In the genomic region with DNA sequence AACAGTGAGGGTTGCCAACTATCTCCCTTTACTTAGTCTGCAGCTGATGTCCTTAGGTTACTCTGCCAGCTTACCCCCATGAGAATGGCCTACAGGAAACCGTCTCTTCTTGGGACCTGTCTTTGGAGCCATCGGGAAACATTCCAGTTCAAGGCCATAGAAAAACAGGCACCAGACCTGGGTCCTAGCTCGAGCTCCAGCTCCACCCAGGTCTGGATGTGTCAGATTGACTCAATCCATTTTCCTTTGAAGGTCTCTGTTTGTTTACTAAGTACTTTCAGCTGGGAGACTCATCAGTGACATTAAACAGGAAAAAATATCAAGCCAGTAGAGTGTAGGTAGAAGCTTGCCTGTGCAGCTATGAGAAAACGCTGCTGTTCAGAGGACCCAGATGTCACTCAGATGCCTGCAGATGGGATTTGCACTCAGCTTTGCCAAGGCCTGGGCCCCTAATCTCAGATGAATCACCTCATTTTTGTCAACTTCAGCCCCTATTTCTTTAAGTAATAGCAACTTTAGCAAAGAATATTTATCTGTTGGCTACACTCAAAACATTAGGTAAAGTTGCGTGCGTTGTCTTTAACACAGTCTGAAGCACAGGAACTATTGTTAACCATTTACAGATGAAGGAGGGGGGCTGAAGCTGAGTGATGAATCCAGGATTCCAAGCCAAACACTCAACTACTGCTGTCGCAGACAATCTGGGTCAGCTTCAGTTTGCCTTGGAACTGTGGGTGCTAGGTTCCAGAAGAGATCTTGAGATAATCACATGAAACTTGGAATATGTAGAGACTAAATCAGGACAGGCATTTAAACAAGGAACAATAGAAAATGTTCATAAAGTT, we compare ENCODE assay signal across 27 mouse cellular contexts.
DNase-seq lines count a peak whose midpoint lies in the region; ATAC-seq lines count a peak whose summit lies in the region.
"Had no signal": no experiment of that assay in that cellular context is flagged by ENCODE, and none has a peak within 500 bp of the region (broad histone marks: within the 10 kb centered on the region; RNA-seq: fewer than 3 reads in every experiment).

No protein-coding gene starts in this region.

- H3K4me1 ChIP-seq in intestine, embryonic 14.5 days (replicated peaks; ENCODE audit: control insufficient read depth, insufficient read depth, low read length), result no peaks in the 10 kb centered on the region; the same call in 1 of the 2 replicates
- H3K4me1 ChIP-seq in intestine, embryonic 15.5 days (replicated peaks), result no peaks in the 10 kb centered on the region
- H3K4me1 ChIP-seq in kidney, embryonic 15.5 days, result 0 out of 2 replicates have a peak, but pooled peaks cover 4% of the 10 kb centered on the region
- H3K4me1 ChIP-seq: hindbrain, embryonic 10.5 days; hindbrain, embryonic 15.5 days had no signal

- H3K27me3 ChIP-seq in intestine, embryonic 14.5 days (replicated peaks; ENCODE audit: control insufficient read depth, insufficient read depth, low read length), result no peaks in the 10 kb centered on the region
- H3K27me3 ChIP-seq in intestine, embryonic 15.5 days (replicated peaks), result no peaks in the 10 kb centered on the region
- H3K27me3 ChIP-seq in kidney, embryonic 15.5 days, result no peaks in the 10 kb centered on the region
- H3K27me3 ChIP-seq: heart, embryonic 13.5 days; hindbrain, embryonic 15.5 days; limb, embryonic 13.5 days; lung, embryonic 15.5 days had no signal

- peak; percentile 7 to 15 for DNase-seq in adrenal gland, postnatal 36 days
- no peak for DNase-seq in adrenal gland, postnatal 10 days
- peak; percentile 49 for DNase-seq in intestine, embryonic 14.5 days (ENCODE audit: low spot score)
- peak; percentile 70 for DNase-seq in kidney, adult 9 months
- no peak for DNase-seq in layer of hippocampus, postnatal 10 days (ENCODE audit: low spot score in 2 of 2)
- DNase-seq: adrenal gland, postnatal 25 days; cerebellum, adult 2 months; cerebellum, postnatal 14 days; gastrocnemius, postnatal 14 days; heart, postnatal 10 days; lung, postnatal 36 days; right cerebral cortex, postnatal 25 days; thymus, postnatal 14 days had no signal

- no peak overlapping the region for H3K4me3 ChIP-seq in intestine, embryonic 14.5 days (ENCODE audit: low read depth, low read length)
- no peak overlapping the region for H3K4me3 ChIP-seq in intestine, embryonic 15.5 days (replicated peaks)
- H3K4me3 ChIP-seq in kidney, embryonic 15.5 days (replicated peaks), result no peak overlapping the region
- H3K4me3 ChIP-seq: erythroblast, embryonic 14.5 days; heart, embryonic 13.5 days; hindbrain, embryonic 10.5 days; hindbrain, embryonic 15.5 days; limb, embryonic 13.5 days; lung, embryonic 15.5 days had no signal

- ATAC-seq in intestine, embryonic 14.5 days (replicated peaks; ENCODE audit: low FRiP score, low TSS enrichment, low read depth), result no peak
- no peak for ATAC-seq in intestine, embryonic 15.5 days
- ATAC-seq in kidney, embryonic 15.5 days (replicated peaks; ENCODE audit: low FRiP score), result no peak
- ATAC-seq: forebrain, embryonic 16.5 days; inflammation-experienced regulatory T-cells, adult 6 months; midbrain, embryonic 16.5 days had no signal

- WGBS in intestine, embryonic 14.5 days, result 46% methylated on average over 7 of the region's 7 CpGs
- WGBS in intestine, embryonic 15.5 days, result 47% methylated on average over 7 of the region's 7 CpGs
- WGBS in kidney, embryonic 15.5 days, result 73% methylated on average over 7 of the region's 7 CpGs

- H3K36me3 ChIP-seq in intestine, embryonic 14.5 days (ENCODE audit: control insufficient read depth, insufficient read depth, low read length), result no peaks in the 10 kb centered on the region
- H3K36me3 ChIP-seq in intestine, embryonic 15.5 days, result no peaks in the 10 kb centered on the region
- no peaks in the 10 kb centered on the region for H3K36me3 ChIP-seq in kidney, embryonic 15.5 days
- H3K36me3 ChIP-seq: G1E; heart, embryonic 13.5 days; hindbrain, embryonic 10.5 days; hindbrain, embryonic 15.5 days; limb, embryonic 13.5 days; lung, embryonic 15.5 days had no signal

- H3K9ac ChIP-seq in intestine, embryonic 14.5 days (ENCODE audit: low read length), result no peak overlapping the region
- H3K9ac ChIP-seq in intestine, embryonic 15.5 days, result no peak overlapping the region
- H3K9ac ChIP-seq in kidney, embryonic 15.5 days, result no peak overlapping the region
- H3K9ac ChIP-seq: heart, embryonic 13.5 days; hindbrain, embryonic 15.5 days; limb, embryonic 13.5 days; lung, embryonic 15.5 days had no signal

- H3K4me2 ChIP-seq in intestine, embryonic 14.5 days (ENCODE audit: low read length), result no peak overlapping the region
- H3K4me2 ChIP-seq in intestine, embryonic 15.5 days (replicated peaks), result no peak overlapping the region
- no peak overlapping the region for H3K4me2 ChIP-seq in kidney, embryonic 15.5 days
- H3K4me2 ChIP-seq: heart, embryonic 13.5 days; hindbrain, embryonic 15.5 days; limb, embryonic 13.5 days; liver, embryonic 11.5 days; lung, embryonic 15.5 days; midbrain, embryonic 11.5 days had no signal

- no peak overlapping the region for H3K27ac ChIP-seq in intestine, embryonic 14.5 days (ENCODE audit: low read depth)
- no peak overlapping the region for H3K27ac ChIP-seq in intestine, embryonic 15.5 days
- H3K27ac ChIP-seq in kidney, embryonic 15.5 days, result no peak overlapping the region
- H3K27ac ChIP-seq: heart, embryonic 13.5 days; hindbrain, embryonic 10.5 days; hindbrain, embryonic 15.5 days; limb, embryonic 13.5 days; lung, embryonic 15.5 days had no signal

- no peaks in the 10 kb centered on the region for H3K9me3 ChIP-seq in intestine, embryonic 14.5 days (ENCODE audit: control insufficient read depth, low read length)
- H3K9me3 ChIP-seq in intestine, embryonic 15.5 days, result no peaks in the 10 kb centered on the region
- H3K9me3 ChIP-seq in kidney, embryonic 15.5 days (replicated peaks), result no peaks in the 10 kb centered on the region
- H3K9me3 ChIP-seq: G1E; heart, embryonic 13.5 days; hindbrain, embryonic 10.5 days; hindbrain, embryonic 15.5 days; limb, embryonic 13.5 days; lung, embryonic 15.5 days had no signal

Comparison
In these comparisons a context has a peak if more than half of its experiments do, and no peak if none do; other contexts are left out.
1. DNase-seq: peak in adrenal gland, postnatal 36 days (2 of 2), intestine, embryonic 14.5 days (single experiment) and kidney, adult 9 months (single experiment); none in adrenal gland, postnatal 10 days (single experiment) and layer of hippocampus, postnatal 10 days (0 of 2).